Mouse (Mus musculus) thymus, adult 2 months (tissue): Measurements from ENCODE around the gene Snrpd3. TPM values are rescaled to one million over a fixed set of nuclear protein-coding genes. Genes with fewer than 3 reads are reported as not detected.
A peak's percentile ranks its signal among the peaks of the same experiment; 100 is the strongest.
"Not testable (repeated sequence)": the region's sequence is repeated elsewhere in the genome, so short reads cannot be mapped to it uniquely, and the experiment has no call there.

Source experiments
- DNase-seq: peaks from one replicate; pipeline ENCODE4 v3.0.0; 2021
- H3K27ac ChIP-seq: fragments of 200-500 bp; 2 replicates; pipeline ENCODE4 v1.5.1; 2012; ENCODE audit warnings: low read length, control low read depth; ENCODE audit not compliant: control insufficient read depth, insufficient read depth
- H3K27me3 ChIP-seq: fragments of 200-500 bp; 2 replicates; pipeline ENCODE4 v1.6.1; 2012; ENCODE audit warnings: mild to moderate bottlenecking, low read length, moderate library complexity, mixed read lengths; ENCODE audit not compliant: control insufficient read depth, insufficient read depth
- H3K36me3 ChIP-seq: fragments of 200-500 bp; 2 replicates; pipeline ENCODE4 v1.6.1; 2012; ENCODE audit warnings: mild to moderate bottlenecking, low read length, moderate library complexity; ENCODE audit not compliant: control insufficient read depth, insufficient read depth
- H3K4me1 ChIP-seq: fragments of 200-500 bp; replicated peaks from 2 replicates; pipeline ENCODE4 v1.6.1; 2012; ENCODE audit warnings: low read length; ENCODE audit not compliant: control insufficient read depth, insufficient read depth
- H3K4me3 ChIP-seq: fragments of 200-500 bp; 2 replicates; pipeline ENCODE4 v1.5.1; 2012; ENCODE audit warnings: mild to moderate bottlenecking, low read length, control low read depth, moderate library complexity; ENCODE audit not compliant: control insufficient read depth, insufficient read depth
- CTCF ChIP-seq: fragments of 200-500 bp; IDR thresholded peaks from 2 replicates; pipeline ENCODE4 v1.5.1; 2012; ENCODE audit warnings: mild to moderate bottlenecking, control low read depth, low read length, moderate library complexity, borderline replicate concordance; ENCODE audit not compliant: control insufficient read depth, poor library complexity, insufficient read depth; ENCODE audit errors: extremely low read depth
- POLR2A ChIP-seq: fragments of 200-500 bp; IDR thresholded peaks from 2 replicates; pipeline ENCODE4 v1.6.1; 2012; ENCODE audit warnings: mild to moderate bottlenecking, low read length, control low read depth, moderate library complexity; ENCODE audit not compliant: control insufficient read depth, poor library complexity, insufficient read depth; ENCODE audit errors: extremely low read depth
- WGBS: fragments of 180-500 bp; shearing (Covaris S2); methylation state at CpG from one replicate; pipeline ENCODE4 v1.1.7; 2018; 5-methylcytosine and 5-hydroxymethylcytosine counted together
- polyA plus RNA-seq: library from polyadenylated mRNA; depleted of rRNA; stranded (reverse); fragments of >200 nt; gene quantifications from 2 replicates; pipeline ENCODE4 v1.2.3, GENCODE M21; 2012

Snrpd3 gene
- polyA plus RNA-seq, 1 experiment = 25.1 TPM

- TF ChIP-seq POLR2A (no peak), CTCF (no peak)
- no peak for DNase-seq
- Histone ChIP-seq H3K4me3 (no peak overlapping the region), H3K27me3 (no peaks in the 10 kb centered on the region), H3K36me3 (no peaks in the 10 kb centered on the region), H3K4me1 (peaks cover 2% of the 10 kb centered on the region; the same call in 1 of the 2 replicates), H3K27ac (no peak overlapping the region)
- WGBS = 83% methylated on average over 2 of the region's 2 CpGs
Observed at GRCm38 (mm10) chr10:75489522-75489921, 27.8 kb upstream of the Snrpd3 start.

- no peaks in the 10 kb centered on the region for H3K36me3 ChIP-seq
- peaks cover 2% of the 10 kb centered on the region; the same call in 1 of the 2 replicates for H3K4me1 ChIP-seq
- WGBS = 93% methylated on average over 2 of the region's 2 CpGs
- H3K4me3 ChIP-seq = no peak overlapping the region
- no peak for DNase-seq
- no peaks in the 10 kb centered on the region for H3K27me3 ChIP-seq
- TF ChIP-seq POLR2A (no peak), CTCF (no peak)
- no peak overlapping the region for H3K27ac ChIP-seq
Observed at GRCm38 (mm10) chr10:75490731-75491130, 26.6 kb upstream of the Snrpd3 start.

GRCm38 (mm10) chr10:75491234-75491935 is 26.0 kb upstream of the Snrpd3 start:
- H3K36me3 ChIP-seq = no peaks in the 10 kb centered on the region
- peaks cover 2% of the 10 kb centered on the region; the same call in 1 of the 2 replicates for H3K4me1 ChIP-seq
- H3K27me3 ChIP-seq = no peaks in the 10 kb centered on the region
- DNase-seq = no peak
- no peak overlapping the region for H3K27ac ChIP-seq
- no peak overlapping the region for H3K4me3 ChIP-seq
- 18% methylated on average over 3 of the region's 3 CpGs for whole genome bisulfite sequencing
- TF ChIP-seq CTCF = no peak
- no peak for TF ChIP-seq POLR2A

- WGBS = 0% methylated on average over 2 of the region's 2 CpGs
- TF ChIP-seq POLR2A = no peak
- no peak for TF ChIP-seq CTCF
- H3K4me3 ChIP-seq = no peak overlapping the region
- no peaks in the 10 kb centered on the region for H3K27me3 ChIP-seq
- peaks cover 2% of the 10 kb centered on the region; the same call in 1 of the 2 replicates for H3K4me1 ChIP-seq
- no peak overlapping the region for H3K27ac ChIP-seq
- DNase-seq = peak; percentile 23
- no peaks in the 10 kb centered on the region for H3K36me3 ChIP-seq
Observed at GRCm38 (mm10) chr10:75491936-75492262, 25.5 kb upstream of the Snrpd3 start.

GRCm38 (mm10) chr10:75495304-75495703 is 22.0 kb upstream of the Snrpd3 start:
- Histone ChIP-seq H3K4me1 (peaks cover 2% of the 10 kb centered on the region; the same call in 1 of the 2 replicates), H3K27ac (no peak overlapping the region), H3K27me3 (no peaks in the 10 kb centered on the region), H3K4me3 (no peak overlapping the region), H3K36me3 (no peaks in the 10 kb centered on the region)
- 49% methylated on average over 6 of the region's 6 CpGs for WGBS
- no peak for DNase-seq
- TF ChIP-seq CTCF = no peak
- no peak for TF ChIP-seq POLR2A

GRCm38 (mm10) chr10:75495921-75496320 is 21.4 kb upstream of the Snrpd3 start:
- no peak for DNase-seq

GRCm38 (mm10) chr10:75499214-75499613 is 18.1 kb upstream of the Snrpd3 start:
- not testable (repeated sequence) for H3K4me3 ChIP-seq, H3K27ac ChIP-seq
- 81% methylated on average over 7 of the region's 7 CpGs for whole genome bisulfite sequencing

More at GRCm38 (mm10) chr10:75495921-75496320, 21.4 kb upstream of the Snrpd3 start:
- no peaks in the 10 kb centered on the region for H3K27me3 ChIP-seq
- no peaks in the 10 kb centered on the region for H3K36me3 ChIP-seq
- H3K4me3 ChIP-seq = no peak overlapping the region
- TF ChIP-seq CTCF = no peak
- no peak for TF ChIP-seq POLR2A
- H3K4me1 ChIP-seq = peaks cover 2% of the 10 kb centered on the region; the same call in 1 of the 2 replicates
- no peak overlapping the region for H3K27ac ChIP-seq

More at GRCm38 (mm10) chr10:75499214-75499613, 18.1 kb upstream of the Snrpd3 start:
- not testable (repeated sequence) for H3K4me1 ChIP-seq, H3K27me3 ChIP-seq, DNase-seq, H3K36me3 ChIP-seq
